ENCODE assay signal across 9 mouse cellular contexts in the genomic region with DNA sequence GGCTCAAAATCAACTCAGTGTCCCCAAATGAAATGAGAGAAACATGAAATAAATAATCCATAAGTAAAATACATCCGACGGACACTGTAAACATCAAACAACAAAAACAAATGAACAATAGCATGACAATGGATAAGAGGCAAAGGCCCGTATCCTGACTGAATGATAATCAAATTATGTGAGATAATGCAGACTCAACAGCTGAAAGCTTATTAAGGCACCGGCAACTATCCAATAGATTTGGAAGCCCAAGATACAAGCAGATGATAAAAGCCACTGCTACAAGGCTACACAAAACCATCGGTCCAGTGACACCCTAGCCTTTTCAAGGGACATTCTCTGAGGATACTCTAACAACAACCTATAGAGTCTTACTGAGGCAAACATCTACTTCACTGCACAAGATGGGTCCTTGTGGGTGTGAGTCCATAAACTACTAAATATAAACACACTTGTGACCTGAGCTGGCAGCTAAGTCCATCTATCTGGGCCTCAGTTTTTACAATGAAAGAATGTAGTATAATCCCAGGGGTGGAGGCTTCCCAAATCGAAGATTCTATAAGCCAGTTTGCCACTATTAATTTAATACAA. TPM values are rescaled to one million over a fixed set of nuclear protein-coding genes. Genes with fewer than 3 reads are reported as not detected.
DNase-seq lines count a peak whose midpoint lies in the region; ATAC-seq and TF ChIP-seq lines count a peak whose summit lies in the region.
"Had no signal": no experiment of that assay in that cellular context is flagged by ENCODE, and none has a peak within 500 bp of the region (broad histone marks: within the 10 kb centered on the region; RNA-seq: fewer than 3 reads in every experiment).

No protein-coding gene starts in this region.

- no peak for TF ChIP-seq POLR2A in olfactory bulb, adult 2 months (IDR thresholded peaks at IDR 0.05; ENCODE audit: insufficient read depth, low read depth, low read length)

- peak overlapping the region; percentile 91 for H3K4me2 ChIP-seq in lung, postnatal 0 days (replicated peaks; ENCODE audit: low read depth, low read length)
- peak overlapping the region; percentile 89 for H3K4me2 ChIP-seq in limb, embryonic 13.5 days (replicated peaks)

- no peak for ATAC-seq in lung, postnatal 0 days
- ATAC-seq in limb, embryonic 13.5 days (ENCODE audit: low FRiP score, low read depth), result no peak
- no peak for ATAC-seq in monocyte, adult 5-6 weeks (replicated peaks; ENCODE audit: insufficient number of reproducible peaks, low FRiP score, low TSS enrichment, poor library complexity, severe bottlenecking)

- no peaks in the 10 kb centered on the region for H3K27me3 ChIP-seq in lung, postnatal 0 days (replicated peaks; ENCODE audit: insufficient read depth, low read length)
- H3K27me3 ChIP-seq in forebrain, embryonic 10.5 days (ENCODE audit: poor library complexity, severe bottlenecking), result peaks cover 43% of the 10 kb centered on the region
- peaks cover 11% of the 10 kb centered on the region for H3K27me3 ChIP-seq in limb, embryonic 13.5 days

- DNase-seq in lung, postnatal 0 days (ENCODE audit: low spot score), result no peak
- DNase-seq in lung, adult 18-20 months, result no peak
- DNase-seq in forebrain, embryonic 10.5 days (ENCODE audit: extremely low spot score, low spot score), result no peak
- no peak for DNase-seq in kidney, adult 11 months
- no peak for DNase-seq in cerebellum, adult 11 months
- DNase-seq: kidney, adult 9 months had no signal

- TF ChIP-seq EP300 in lung, postnatal 0 days (IDR thresholded peaks at IDR 0.05), result no peak

- H3K27ac ChIP-seq in lung, postnatal 0 days (ENCODE audit: low read length), result peak overlapping the region; percentile 86
- no peak overlapping the region for H3K27ac ChIP-seq in forebrain, embryonic 10.5 days
- H3K27ac ChIP-seq in limb, embryonic 13.5 days, result no peak overlapping the region
- no peak overlapping the region for H3K27ac ChIP-seq in olfactory bulb, adult 2 months (ENCODE audit: insufficient read depth, low read depth, low read length)

- TF ChIP-seq CTCF in lung, postnatal 0 days (IDR thresholded peaks at IDR 0.05), result no peak
- no peak for TF ChIP-seq CTCF in olfactory bulb, adult 2 months (IDR thresholded peaks at IDR 0.05; ENCODE audit: insufficient read depth, low read depth, low read length)

- H3K4me3 ChIP-seq in lung, postnatal 0 days (ENCODE audit: low read depth, low read length), result peak overlapping the region; percentile 90
- peak overlapping the region; percentile 80 for H3K4me3 ChIP-seq in forebrain, embryonic 10.5 days
- peak overlapping the region; percentile 82 for H3K4me3 ChIP-seq in limb, embryonic 13.5 days
- H3K4me3 ChIP-seq in olfactory bulb, adult 2 months (ENCODE audit: insufficient read depth, low read depth, low read length), result peak overlapping the region; percentile 32; the same call in 1 of the 2 replicates

- 35% methylated on average over 6 of the region's 6 CpGs for WGBS in lung, postnatal 0 days
- 74% methylated on average over 6 of the region's 6 CpGs for WGBS in forebrain, embryonic 10.5 days
- 78% methylated on average over 6 of the region's 6 CpGs for WGBS in limb, embryonic 13.5 days
- 39% methylated on average over 6 of the region's 6 CpGs for WGBS in olfactory bulb, adult 2 months

- peaks cover 6% of the 10 kb centered on the region; the same call in 1 of the 2 replicates for H3K4me1 ChIP-seq in lung, postnatal 0 days (ENCODE audit: insufficient read depth, low read depth, low read length)
- H3K4me1 ChIP-seq in forebrain, embryonic 10.5 days, result peaks cover 34% of the 10 kb centered on the region
- H3K4me1 ChIP-seq in limb, embryonic 13.5 days, result peaks cover 22% of the 10 kb centered on the region
- H3K4me1 ChIP-seq in olfactory bulb, adult 2 months (ENCODE audit: control insufficient read depth, insufficient read depth, low read length), result peaks cover 17% of the 10 kb centered on the region

- no peaks in the 10 kb centered on the region for H3K9me3 ChIP-seq in lung, postnatal 0 days (ENCODE audit: low read length)
- H3K9me3 ChIP-seq in forebrain, embryonic 10.5 days, result no peaks in the 10 kb centered on the region
- H3K9me3 ChIP-seq in limb, embryonic 13.5 days, result no peaks in the 10 kb centered on the region

- H3K36me3 ChIP-seq in lung, postnatal 0 days (ENCODE audit: insufficient read depth, low read length), result no peaks in the 10 kb centered on the region
- no peaks in the 10 kb centered on the region for H3K36me3 ChIP-seq in forebrain, embryonic 10.5 days (replicated peaks)
- H3K36me3 ChIP-seq in limb, embryonic 13.5 days, result no peaks in the 10 kb centered on the region

- H3K9ac ChIP-seq in lung, postnatal 0 days (replicated peaks; ENCODE audit: low read depth), result peak overlapping the region; percentile 93; the same call in 1 of the 2 replicates
- peak overlapping the region; percentile 96; the same call in 1 of the 2 replicates for H3K9ac ChIP-seq in limb, embryonic 13.5 days

RNA-seq across cellular contexts. Expression of a gene that starts 1.6 kb away (rescaled TPM):
- 17.9 and 21.4 TPM in 2 replicates for polyA plus RNA-seq in lung, postnatal 0 days (2015; fragmentation: Nextera tagmentation; extraction: Ambion mirVana)
- polyA plus RNA-seq in forebrain, embryonic 10.5 days (2016; fragmentation: Nextera tagmentation; extraction: Ambion mirVana), result 14.9 and 16.2 TPM in 2 replicates
- polyA plus RNA-seq in limb, embryonic 13.5 days (2015; fragmentation: Nextera tagmentation; extraction: Ambion mirVana), result 18.9 and 19.8 TPM in 2 replicates
- polyA plus RNA-seq in olfactory bulb, adult 2 months (2012; ENCODE audit: insufficient read depth, insufficient read length, low replicate concordance, missing spikeins), result 121 TPM in 1 of 2 replicates, not detected in the other
- total RNA-seq in monocyte, adult 5-6 weeks (2017), result 71.6 to 86.1 TPM (median 75.5 TPM) in 3 replicates

RNA-seq across cellular contexts. Expression of a gene that starts 10.3 kb away (rescaled TPM):
- 6.2 and 7.1 TPM in 2 replicates for polyA plus RNA-seq in lung, postnatal 0 days (2015; fragmentation: Nextera tagmentation; extraction: Ambion mirVana)
- polyA plus RNA-seq in forebrain, embryonic 10.5 days (2016; fragmentation: Nextera tagmentation; extraction: Ambion mirVana), result 1.7 TPM in 2 replicates
- polyA plus RNA-seq in limb, embryonic 13.5 days (2015; fragmentation: Nextera tagmentation; extraction: Ambion mirVana), result 5.2 and 5.7 TPM in 2 replicates
- not detected in 2 replicates for polyA plus RNA-seq in olfactory bulb, adult 2 months (2012; ENCODE audit: insufficient read depth, insufficient read length, low replicate concordance, missing spikeins)
- 20.0 to 28.0 TPM (median 25.1 TPM) in 3 replicates for total RNA-seq in monocyte, adult 5-6 weeks (2017)

Comparison
In these comparisons a context has a peak if more than half of its experiments do, and no peak if none do; other contexts are left out.
1. H3K4me3 ChIP-seq: peak in every context shown above with its lines; median percentile 90 in lung, postnatal 0 days; 82 in limb, embryonic 13.5 days; 80 in forebrain, embryonic 10.5 days; 32 in olfactory bulb, adult 2 months.